Mouse (Mus musculus) stomach, postnatal 0 days (tissue): ENCODE measurements around the gene Prss48.

Experiments
- CTCF ChIP-seq: IDR thresholded peaks from 2 replicates; pipeline ENCODE4 v1.5.1; 2016; ENCODE audit warnings: antibody characterized with exemption, low read depth, mild to moderate bottlenecking, moderate library complexity
- EP300 ChIP-seq: optimal IDR thresholded peaks from 2 replicates; pipeline ENCODE3; 2016; ENCODE audit warnings: antibody characterized with exemption

DNA sequence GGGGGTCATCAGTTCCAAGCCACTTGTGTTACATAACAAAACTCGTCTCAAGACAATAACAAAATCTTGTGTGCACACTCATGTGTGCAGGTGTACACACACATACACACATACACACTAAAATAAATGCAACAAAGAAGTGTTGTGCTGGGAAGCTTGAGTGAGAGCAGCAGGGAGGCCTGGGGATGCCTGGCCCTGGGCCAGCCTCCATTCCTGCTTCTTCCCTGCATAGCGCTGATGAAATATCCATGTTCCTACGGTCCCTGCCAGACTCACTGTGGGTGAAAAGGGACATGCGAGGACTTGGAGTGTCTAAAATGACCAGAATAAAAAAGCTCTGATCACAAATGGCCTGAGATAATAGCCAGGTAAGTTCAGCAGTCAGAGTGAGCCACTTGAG lies 28.3 kb upstream of the Prss48 start:
- TF ChIP-seq CTCF (no peak), EP300 (no peak)
